Mouse (Mus musculus) MEL (cell line): ENCODE data around the gene Txn2.

Source experiments
- CHD1 ChIP-seq: IDR thresholded peaks from 2 replicates; pipeline ENCODE4 v1.6.1; 2012; ENCODE audit warnings: low read depth, mild to moderate bottlenecking, inconsistent platforms, low read length, improper control_type of control experiment
- ETS1 ChIP-seq: IDR thresholded peaks from 2 replicates; pipeline ENCODE4 v1.6.1; 2012; ENCODE audit warnings: low read depth, mild to moderate bottlenecking, inconsistent platforms, low read length, improper control_type of control experiment, moderate library complexity

- TF ChIP-seq CHD1 (no peak), ETS1 (no peak)
These were observed 16.2 kb downstream of the Txn2 start for GRCm38 (mm10) chr15:77912585-77912984.
